Mouse (Mus musculus) lung, embryonic 14.5 days (tissue): ENCODE data around the gene Gm4779. TPM values are rescaled to one million over a fixed set of nuclear protein-coding genes. Genes with fewer than 3 reads are reported as not detected.

ENCODE experiments used
- ATAC-seq: fragments of 200-750 bp; cut with Nextera tagmentation; 2 replicates; pipeline ENCODE4 v1.8.0; 2017; ENCODE audit warnings: mild to moderate bottlenecking, moderate TSS enrichment, moderate library complexity; ENCODE audit not compliant: insufficient read depth
- DNase-seq: peaks from one replicate; pipeline ENCODE4 v3.0.0-alpha.2; 2015
- H3K27ac ChIP-seq: fragments of 300-500 bp; sonication (generic); 2 replicates; pipeline ENCODE4 v1.5.1; 2014; ENCODE audit warnings: low read depth, mild to moderate bottlenecking, moderate library complexity
- H3K27me3 ChIP-seq: fragments of 300-500 bp; sonication (generic); 2 replicates; pipeline ENCODE4 v1.6.1; 2014; ENCODE audit warnings: low read length, control low read depth; ENCODE audit not compliant: insufficient read depth
- H3K36me3 ChIP-seq: fragments of 300-500 bp; sonication (generic); 2 replicates; pipeline ENCODE4 v1.6.1; 2014; ENCODE audit warnings: control low read depth; ENCODE audit not compliant: insufficient read depth
- H3K4me1 ChIP-seq: fragments of 300-500 bp; sonication (generic); 2 replicates; pipeline ENCODE4 v1.6.1; 2014; ENCODE audit warnings: antibody characterized with exemption, control low read depth; ENCODE audit not compliant: insufficient read depth
- H3K4me2 ChIP-seq: fragments of 300-500 bp; sonication (generic); 2 replicates; pipeline ENCODE4 v1.6.1; 2014; ENCODE audit warnings: mild to moderate bottlenecking
- H3K4me3 ChIP-seq: fragments of 300-500 bp; sonication (generic); 2 replicates; pipeline ENCODE4 v1.5.1; 2014; ENCODE audit warnings: low read depth, low read length
- H3K9ac ChIP-seq: fragments of 300-500 bp; sonication (generic); 2 replicates; pipeline ENCODE4 v1.6.1; 2014
- H3K9me3 ChIP-seq: fragments of 300-500 bp; sonication (generic); 2 replicates; pipeline ENCODE4 v1.6.1; 2016; ENCODE audit warnings: low read depth, low read length, control low read depth
- CTCF ChIP-seq: IDR thresholded peaks from 2 replicates; pipeline ENCODE4 v1.5.1; 2016; ENCODE audit warnings: antibody characterized with exemption, low read depth
- WGBS: fragments of 180-500 bp; shearing (Covaris S2); extraction: QIAGEN DNeasy Blood & Tissue Kit; methylation state at CpG from one replicate; pipeline ENCODE4 v1.1.7; 2014; 5-methylcytosine and 5-hydroxymethylcytosine counted together
- polyA plus RNA-seq: library from polyadenylated mRNA; unstranded; fragments of >200 nt; fragmentation: Nextera tagmentation; extraction: Ambion mirVana; gene quantifications from 2 replicates; pipeline ENCODE4 v1.2.1, GENCODE M21; 2014

Gm4779 gene
- polyA plus RNA-seq, 1 experiment from 2014 or later = not detected

DNA sequence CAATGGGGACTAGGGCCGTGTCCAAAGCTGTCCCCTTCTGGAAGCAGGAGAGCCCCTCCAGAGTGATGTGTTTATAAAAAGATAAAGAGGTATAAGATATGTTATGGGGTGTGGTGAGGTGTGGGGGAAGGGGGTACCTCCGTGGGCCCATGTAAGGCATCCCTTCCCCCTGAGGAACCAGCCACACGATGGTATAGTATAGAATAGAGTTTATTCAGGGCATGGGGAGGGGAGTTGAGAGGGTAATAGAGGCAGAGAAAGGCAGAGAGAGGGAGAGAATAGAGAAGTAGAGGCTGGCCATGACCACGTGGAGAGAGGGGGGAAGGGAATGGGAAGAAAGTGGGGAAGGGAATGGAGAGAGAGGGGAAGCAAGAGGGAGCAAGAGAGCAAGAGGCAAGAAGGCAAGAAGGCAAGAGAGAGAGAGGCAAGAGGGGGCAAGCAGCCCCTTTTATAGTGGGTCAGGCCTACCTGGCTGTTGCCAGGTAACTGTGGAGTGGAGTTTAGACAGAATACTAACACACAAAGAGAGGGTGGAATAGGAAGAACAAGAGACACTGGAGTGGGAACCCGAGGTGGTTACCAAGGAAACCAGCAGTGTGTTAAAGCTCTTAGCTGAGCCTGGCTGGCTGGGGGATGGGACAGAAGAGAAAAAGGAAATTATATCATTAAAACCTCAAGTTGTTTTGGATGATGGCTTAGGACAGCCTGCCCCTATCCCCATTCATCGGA lies 53.7 kb downstream of the Gm4779 start:
- ATAC-seq (peak; percentile 78; the same call in 1 of the 2 replicates), DNase-seq (peak; percentile 43)
- H3K9me3 ChIP-seq = no peaks in the 10 kb centered on the region
- H3K9ac ChIP-seq = no peak overlapping the region
- H3K4me2 ChIP-seq = no peak overlapping the region
- no peaks in the 10 kb centered on the region for H3K36me3 ChIP-seq
- TF ChIP-seq CTCF = no peak
- 32% methylated on average over 6 of the region's 6 CpGs for WGBS
- no peak overlapping the region for H3K27ac ChIP-seq
- H3K4me1 ChIP-seq = no peaks in the 10 kb centered on the region
- no peaks in the 10 kb centered on the region for H3K27me3 ChIP-seq
- H3K4me3 ChIP-seq = no peak overlapping the region

Other genes starting within 250 kb of the Gm4779 start
- 183 TPM in 2 replicates for gene Ogt, start 154.4 kb downstream of the Gm4779 start, polyA plus RNA-seq
- gene Cxcr3, start 60.2 kb downstream of the Gm4779 start, polyA plus RNA-seq = 0.45 and 0.46 TPM in 2 replicates
- not detected in 2 replicates for gene 8030474K03Rik, start 233 bp upstream of the Gm4779 start, polyA plus RNA-seq
- 7.3 and 8.4 TPM in 2 replicates for gene Nhsl2, start 55.0 kb upstream of the Gm4779 start, polyA plus RNA-seq